Mouse (Mus musculus) midbrain, embryonic 13.5 days (tissue): ENCODE data around the gene Trak2. TPM values are rescaled to one million over a fixed set of nuclear protein-coding genes. Genes with fewer than 3 reads are reported as not detected.

ENCODE experiments used
- ATAC-seq: fragments of 200-750 bp; cut with Nextera tagmentation; 2 replicates; pipeline ENCODE4 v1.8.0; 2017; ENCODE audit warnings: mild to moderate bottlenecking, moderate TSS enrichment, moderate library complexity
- H3K27ac ChIP-seq: fragments of 300-500 bp; sonication (generic); 2 replicates; pipeline ENCODE4 v1.5.1; 2015; ENCODE audit warnings: inconsistent platforms, mild to moderate bottlenecking, moderate library complexity
- H3K27me3 ChIP-seq: fragments of 300-500 bp; sonication (generic); 2 replicates; pipeline ENCODE4 v1.6.1; 2015; ENCODE audit warnings: mild to moderate bottlenecking, inconsistent platforms
- H3K36me3 ChIP-seq: fragments of 300-500 bp; sonication (generic); 2 replicates; pipeline ENCODE4 v1.6.1; 2015; ENCODE audit warnings: mild to moderate bottlenecking, inconsistent platforms
- H3K4me1 ChIP-seq: fragments of 300-500 bp; sonication (generic); replicated peaks from 2 replicates; pipeline ENCODE4 v1.6.1; 2015; ENCODE audit warnings: inconsistent platforms
- H3K4me2 ChIP-seq: fragments of 300-500 bp; sonication (generic); replicated peaks from 2 replicates; pipeline ENCODE4 v1.6.1; 2015; ENCODE audit warnings: moderate library complexity, mild to moderate bottlenecking, inconsistent platforms
- H3K4me3 ChIP-seq: fragments of 300-500 bp; sonication (generic); replicated peaks from 2 replicates; pipeline ENCODE4 v1.5.1; 2015; ENCODE audit warnings: mild to moderate bottlenecking, inconsistent platforms
- H3K9ac ChIP-seq: fragments of 300-500 bp; sonication (generic); replicated peaks from 2 replicates; pipeline ENCODE4 v1.6.1; 2015; ENCODE audit warnings: mild to moderate bottlenecking, inconsistent platforms
- H3K9me3 ChIP-seq: fragments of 300-500 bp; sonication (generic); 2 replicates; pipeline ENCODE4 v1.6.1; 2016; ENCODE audit warnings: mild to moderate bottlenecking, inconsistent platforms
- WGBS: fragments of 180-500 bp; shearing (Covaris S2); methylation state at CpG from one replicate; pipeline ENCODE4 v1.1.7; 2015; 5-methylcytosine and 5-hydroxymethylcytosine counted together
- polyA plus RNA-seq: library from polyadenylated mRNA; unstranded; fragments of >200 nt; fragmentation: Nextera tagmentation; extraction: Ambion mirVana; gene quantifications from 2 replicates; pipeline ENCODE4 v1.2.1, GENCODE M21; 2015

The Trak2 gene
- polyA plus RNA-seq, 1 experiment from 2014 or later = 17.9 TPM

GRCm38 (mm10) chr1:58952526-58952925 lies 20.7 kb downstream of the Trak2 start:
- no peaks in the 10 kb centered on the region for H3K27me3 ChIP-seq
- H3K36me3 ChIP-seq = no peaks in the 10 kb centered on the region
- H3K9me3 ChIP-seq = no peaks in the 10 kb centered on the region
- no peak for ATAC-seq
- 67% methylated on average over 5 of the region's 5 CpGs for WGBS
- peaks cover 18% of the 10 kb centered on the region for H3K4me1 ChIP-seq
- no peak overlapping the region for H3K27ac ChIP-seq
- no peak overlapping the region for H3K4me2 ChIP-seq
- H3K4me3 ChIP-seq = no peak overlapping the region
- H3K9ac ChIP-seq = no peak overlapping the region

GRCm38 (mm10) chr1:58951841-58952240 lies 21.4 kb downstream of the Trak2 start:
- no peak overlapping the region for H3K4me3 ChIP-seq
- H3K27ac ChIP-seq = no peak overlapping the region
- H3K9ac ChIP-seq = no peak overlapping the region
- no peaks in the 10 kb centered on the region for H3K9me3 ChIP-seq
- no peak overlapping the region for H3K4me2 ChIP-seq
- no peaks in the 10 kb centered on the region for H3K27me3 ChIP-seq
- WGBS = 80% methylated on average over 4 of the region's 4 CpGs
- H3K36me3 ChIP-seq = no peaks in the 10 kb centered on the region
- peaks cover 18% of the 10 kb centered on the region for H3K4me1 ChIP-seq
- ATAC-seq = no peak

GRCm38 (mm10) chr1:58950899-58951648 lies 22.2 kb downstream of the Trak2 start:
- ATAC-seq = no peak
- 37% methylated on average over 8 of the region's 8 CpGs for WGBS

GRCm38 (mm10) chr1:58949561-58950106 lies 23.6 kb downstream of the Trak2 start:
- Histone ChIP-seq H3K9ac (no peak overlapping the region), H3K4me1 (peaks cover 15% of the 10 kb centered on the region), H3K4me2 (no peak overlapping the region), H3K9me3 (no peaks in the 10 kb centered on the region), H3K27me3 (no peaks in the 10 kb centered on the region), H3K27ac (no peak overlapping the region), H3K4me3 (no peak overlapping the region), H3K36me3 (peaks cover 17% of the 10 kb centered on the region)
- no peak for ATAC-seq
- WGBS = 90% methylated on average over 6 of the region's 6 CpGs

More at GRCm38 (mm10) chr1:58950899-58951648, 22.2 kb downstream of the Trak2 start:
- Histone ChIP-seq H3K36me3 (peaks cover 3% of the 10 kb centered on the region), H3K27ac (no peak overlapping the region), H3K4me3 (no peak overlapping the region), H3K4me1 (peaks cover 18% of the 10 kb centered on the region), H3K9me3 (no peaks in the 10 kb centered on the region), H3K27me3 (no peaks in the 10 kb centered on the region), H3K9ac (no peak overlapping the region), H3K4me2 (no peak overlapping the region)

- 93% methylated on average over 9 of the region's 9 CpGs for WGBS
- peaks cover 6% of the 10 kb centered on the region; the same call in 1 of the 2 replicates for H3K4me1 ChIP-seq
- H3K27ac ChIP-seq = no peak overlapping the region
- H3K36me3 ChIP-seq = peaks cover 21% of the 10 kb centered on the region
- ATAC-seq = no peak
- no peaks in the 10 kb centered on the region for H3K27me3 ChIP-seq
- no peak overlapping the region for H3K9ac ChIP-seq
- no peak overlapping the region for H3K4me3 ChIP-seq
- H3K4me2 ChIP-seq = no peak overlapping the region
- no peaks in the 10 kb centered on the region for H3K9me3 ChIP-seq
Observed at GRCm38 (mm10) chr1:58946718-58947117, 26.5 kb downstream of the Trak2 start.

- H3K4me2 ChIP-seq = no peak overlapping the region
- H3K9ac ChIP-seq = no peak overlapping the region
- H3K27me3 ChIP-seq = no peaks in the 10 kb centered on the region
- peaks cover 21% of the 10 kb centered on the region for H3K36me3 ChIP-seq
- no peak for ATAC-seq
- H3K9me3 ChIP-seq = no peaks in the 10 kb centered on the region
- WGBS = 93% methylated on average over 7 of the region's 7 CpGs
- H3K27ac ChIP-seq = no peak overlapping the region
- no peak overlapping the region for H3K4me3 ChIP-seq
- H3K4me1 ChIP-seq = peaks cover 3% of the 10 kb centered on the region; the same call in 1 of the 2 replicates
Observed at GRCm38 (mm10) chr1:58945960-58946670, 27.1 kb downstream of the Trak2 start.

- Histone ChIP-seq H3K27ac (no peak overlapping the region), H3K4me2 (no peak overlapping the region), H3K9me3 (no peaks in the 10 kb centered on the region), H3K36me3 (peaks cover 23% of the 10 kb centered on the region), H3K4me1 (no peaks in the 10 kb centered on the region), H3K4me3 (no peak overlapping the region), H3K9ac (no peak overlapping the region), H3K27me3 (no peaks in the 10 kb centered on the region)
- 100% methylated on average over 2 of the region's 2 CpGs for WGBS
- ATAC-seq = no peak
Observed at GRCm38 (mm10) chr1:58945523-58945922, 27.7 kb downstream of the Trak2 start.

GRCm38 (mm10) chr1:58937606-58938099 lies 35.6 kb downstream of the Trak2 start:
- no peak for ATAC-seq
- H3K9me3 ChIP-seq = no peaks in the 10 kb centered on the region
- H3K4me3 ChIP-seq = no peak overlapping the region
- no peak overlapping the region for H3K27ac ChIP-seq
- H3K4me2 ChIP-seq = no peak overlapping the region
- H3K9ac ChIP-seq = no peak overlapping the region
- peaks cover 20% of the 10 kb centered on the region for H3K36me3 ChIP-seq
- H3K27me3 ChIP-seq = no peaks in the 10 kb centered on the region
- no peaks in the 10 kb centered on the region for H3K4me1 ChIP-seq
- 95% methylated on average over 9 of the region's 9 CpGs for WGBS

GRCm38 (mm10) chr1:58936746-58937605 lies 36.3 kb downstream of the Trak2 start:
- H3K9ac ChIP-seq = no peak overlapping the region
- no peak overlapping the region for H3K27ac ChIP-seq
- H3K4me1 ChIP-seq = no peaks in the 10 kb centered on the region
- no peaks in the 10 kb centered on the region for H3K9me3 ChIP-seq
- H3K4me3 ChIP-seq = no peak overlapping the region
- WGBS = 94% methylated on average over 10 of the region's 10 CpGs
- H3K36me3 ChIP-seq = peaks cover 20% of the 10 kb centered on the region
- H3K4me2 ChIP-seq = no peak overlapping the region
- no peak for ATAC-seq
- H3K27me3 ChIP-seq = no peaks in the 10 kb centered on the region

GRCm38 (mm10) chr1:58926664-58927063 lies 46.6 kb downstream of the Trak2 start:
- no peak overlapping the region for H3K4me3 ChIP-seq
- peaks cover 25% of the 10 kb centered on the region for H3K36me3 ChIP-seq
- no peaks in the 10 kb centered on the region for H3K4me1 ChIP-seq
- 96% methylated on average over 5 of the region's 5 CpGs for WGBS
- H3K9ac ChIP-seq = no peak overlapping the region
- no peaks in the 10 kb centered on the region for H3K9me3 ChIP-seq
- H3K4me2 ChIP-seq = no peak overlapping the region
- H3K27me3 ChIP-seq = no peaks in the 10 kb centered on the region
- no peak for ATAC-seq
- H3K27ac ChIP-seq = no peak overlapping the region

- peaks cover 75% of the 10 kb centered on the region for H3K36me3 ChIP-seq
- no peak for ATAC-seq
Observed at GRCm38 (mm10) chr1:58917566-58917965, 55.7 kb downstream of the Trak2 start.

More at GRCm38 (mm10) chr1:58917566-58917965, 55.7 kb downstream of the Trak2 start:
- no peak overlapping the region for H3K4me3 ChIP-seq
- H3K4me1 ChIP-seq = no peaks in the 10 kb centered on the region
- no peaks in the 10 kb centered on the region for H3K27me3 ChIP-seq
- no peak overlapping the region for H3K9ac ChIP-seq
- no peak overlapping the region for H3K27ac ChIP-seq
- WGBS = 89% methylated on average over 6 of the region's 6 CpGs
- no peaks in the 10 kb centered on the region for H3K9me3 ChIP-seq
- H3K4me2 ChIP-seq = no peak overlapping the region
